In the genomic region with DNA sequence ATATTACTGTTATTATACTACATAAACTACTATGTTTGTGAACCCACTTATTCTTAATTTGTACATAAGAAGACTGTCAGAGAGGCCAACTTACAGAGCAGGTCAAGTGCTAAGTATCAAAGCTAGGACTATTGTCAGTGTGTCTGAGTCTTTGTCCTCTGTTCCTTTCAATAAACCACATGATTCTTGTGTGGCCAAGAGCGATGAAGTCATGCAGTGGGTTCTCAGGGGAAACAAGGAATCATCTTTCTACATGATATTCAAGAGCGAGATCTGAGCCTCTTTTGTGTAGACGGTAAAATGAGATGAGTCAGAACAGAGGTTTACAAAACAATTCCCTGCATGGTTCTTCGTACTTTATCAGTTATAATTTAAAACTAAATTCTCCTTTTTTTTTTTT, we compare ENCODE assay signal across 23 mouse cellular contexts. TPM values are rescaled to one million over a fixed set of nuclear protein-coding genes. Genes with fewer than 3 reads are reported as not detected.
A peak's percentile ranks its signal among the peaks of the same experiment; 100 is the strongest.
DNase-seq lines count a peak whose midpoint lies in the region; ATAC-seq lines count a peak whose summit lies in the region.
"Had no signal": no experiment of that assay in that cellular context is flagged by ENCODE, and none has a peak within 500 bp of the region (broad histone marks: within the 10 kb centered on the region; RNA-seq: fewer than 3 reads in every experiment).

No protein-coding gene starts in this region.

- 0 out of 2 replicates have a peak, but pooled peaks have one; percentile 41 for ATAC-seq in frontal cortex, adult (ENCODE audit: low TSS enrichment)
- ATAC-seq: activated CD4-positive, CD25-positive, alpha-beta regulatory T cell, adult 4 months; forebrain, embryonic 13.5 days; forebrain, postnatal 0 days; hindbrain, postnatal 0 days; Patski had no signal

- DNase-seq in frontal cortex, adult 2 months (ENCODE audit: extremely low spot score in 1 of 2, low spot score in 1 of 2) = no peak
- DNase-seq in layer of hippocampus, adult 9-11 months = peak; percentile 58
- no peak for DNase-seq in layer of hippocampus, postnatal 36 days
- DNase-seq in brain, adult 2 months (ENCODE audit: low read depth, low spot score) = peak; percentile 77
- DNase-seq in retina, embryonic 14.5 days (ENCODE audit: low spot score) = no peak
- DNase-seq: adrenal gland, postnatal 14 days; B cell, adult 2 months; cerebellum, adult 2 months; cerebellum, postnatal 14 days; embryo, embryonic 11 days; forebrain, postnatal 0 days; gastrocnemius, postnatal 36 days; heart, adult 18-20 months; heart, postnatal 10 days had no signal

RNA-seq across cellular contexts. Expression of a gene that starts 35.5 kb away (rescaled TPM):
- 4.7 and 6.1 TPM in 2 replicates for polyA plus RNA-seq in frontal cortex, adult 2 months (2012; rRNA removed)
- total RNA-seq in layer of hippocampus, postnatal 36 days (2021) = 10 to 100 TPM in 1 of 2 experiments, 1 to 10 TPM in 1; 9.2 to 10.2 TPM
- total RNA-seq: gastrocnemius, adult 8-10 months; gastrocnemius, postnatal 36 days; hematopoietic stem cell, adult 5-6 weeks; MEL had no signal

RNA-seq across cellular contexts. Expression of a gene that starts 47.8 kb away (rescaled TPM):
- 6.8 and 8.3 TPM in 2 replicates for polyA plus RNA-seq in frontal cortex, adult 2 months (2012; rRNA removed)
- total RNA-seq in layer of hippocampus, postnatal 36 days (2021) = 10 to 100 TPM; 10.7 to 11.5 TPM

RNA-seq across cellular contexts. Expression of a gene that starts 59.4 kb away (rescaled TPM):
- polyA plus RNA-seq in frontal cortex, adult 2 months (2012; rRNA removed) = 19.4 and 22.4 TPM in 2 replicates
- total RNA-seq in layer of hippocampus, postnatal 36 days (2021) = 10 to 100 TPM; 43.7 to 52.3 TPM
- total RNA-seq: common myeloid progenitor, adult 5-6 weeks had no signal

Comparison
In these comparisons a context has a peak if more than half of its experiments do, and no peak if none do; other contexts are left out.
1. DNase-seq: peak in layer of hippocampus, adult 9-11 months (single experiment) and brain, adult 2 months (single experiment); none in frontal cortex, adult 2 months (0 of 2), layer of hippocampus, postnatal 36 days (0 of 2) and retina, embryonic 14.5 days (single experiment).